Mouse (Mus musculus) limb, embryonic 14.5 days (tissue): ENCODE results near the gene Bicc1. TPM values are rescaled to one million over a fixed set of nuclear protein-coding genes. Genes with fewer than 3 reads are reported as not detected.

Source experiments
- ATAC-seq: fragments of 200-750 bp; cut with Nextera tagmentation; 2 replicates; pipeline ENCODE4 v1.8.0; 2017; ENCODE audit warnings: low read depth, moderate number of reproducible peaks, moderate TSS enrichment; ENCODE audit not compliant: low FRiP score
- DNase-seq: peaks from one replicate; pipeline ENCODE4 v3.0.0-alpha.2; 2015; ENCODE audit warnings: low spot score
- H3K27ac ChIP-seq: fragments of 300-500 bp; sonication (generic); replicated peaks from 2 replicates; pipeline ENCODE4 v1.5.1; 2014; ENCODE audit warnings: low read depth, mild to moderate bottlenecking, low read length, moderate library complexity, mixed read lengths
- H3K27me3 ChIP-seq: fragments of 300-500 bp; sonication (generic); 2 replicates; pipeline ENCODE4 v1.6.1; 2014; ENCODE audit warnings: low read length, mixed read lengths; ENCODE audit not compliant: control insufficient read depth, insufficient read depth
- H3K36me3 ChIP-seq: fragments of 300-500 bp; sonication (generic); 2 replicates; pipeline ENCODE4 v1.6.1; 2014; ENCODE audit warnings: mild to moderate bottlenecking, low read length, moderate library complexity, mixed read lengths; ENCODE audit not compliant: control insufficient read depth, insufficient read depth
- H3K4me1 ChIP-seq: fragments of 300-500 bp; sonication (generic); 2 replicates; pipeline ENCODE4 v1.6.1; 2014; ENCODE audit warnings: antibody characterized with exemption, low read length, mixed read lengths; ENCODE audit not compliant: control insufficient read depth, insufficient read depth
- H3K4me2 ChIP-seq: fragments of 300-500 bp; sonication (generic); replicated peaks from 2 replicates; pipeline ENCODE4 v1.6.1; 2014; ENCODE audit warnings: low read depth, mild to moderate bottlenecking, low read length, moderate library complexity; ENCODE audit not compliant: severe bottlenecking
- H3K4me3 ChIP-seq: fragments of 300-500 bp; sonication (generic); replicated peaks from 2 replicates; pipeline ENCODE4 v1.5.1; 2014; ENCODE audit warnings: low read length
- H3K9ac ChIP-seq: fragments of 300-500 bp; sonication (generic); 2 replicates; pipeline ENCODE4 v1.6.1; 2014; ENCODE audit warnings: mild to moderate bottlenecking, low read depth, low read length, moderate library complexity; ENCODE audit not compliant: severe bottlenecking
- H3K9me3 ChIP-seq: fragments of 300-500 bp; sonication (generic); 2 replicates; pipeline ENCODE4 v1.6.1; 2016; ENCODE audit warnings: low read length; ENCODE audit not compliant: control insufficient read depth
- POLR2A ChIP-seq: fragments of 200-500 bp; IDR thresholded peaks from 2 replicates; pipeline ENCODE4 v1.8.0; 2012; ENCODE audit warnings: inconsistent platforms, mild to moderate bottlenecking, moderate library complexity, borderline replicate concordance; ENCODE audit not compliant: insufficient read depth, insufficient read length; ENCODE audit errors: extremely low read depth
- WGBS: fragments of 180-500 bp; shearing (Covaris S2); extraction: QIAGEN DNeasy Blood & Tissue Kit; methylation state at CpG from one replicate; pipeline ENCODE4 v1.1.7; 2014; 5-methylcytosine and 5-hydroxymethylcytosine counted together
- polyA plus RNA-seq, 2 experiments: library from polyadenylated mRNA; depleted of rRNA in 1 of 2; stranded (reverse) in 1 of 2; unstranded in 1 of 2; fragments of >200 nt; fragmentation: Nextera tagmentation in 1 of 2; extraction: Ambion mirVana in 1 of 2; gene quantifications; 2 replicates each; pipeline versions ENCODE4 v1.2.1 to v1.2.3; 2012 to 2014

Bicc1 gene
- polyA plus RNA-seq, 2 experiments: 38.8 to 50.5 TPM

DNA sequence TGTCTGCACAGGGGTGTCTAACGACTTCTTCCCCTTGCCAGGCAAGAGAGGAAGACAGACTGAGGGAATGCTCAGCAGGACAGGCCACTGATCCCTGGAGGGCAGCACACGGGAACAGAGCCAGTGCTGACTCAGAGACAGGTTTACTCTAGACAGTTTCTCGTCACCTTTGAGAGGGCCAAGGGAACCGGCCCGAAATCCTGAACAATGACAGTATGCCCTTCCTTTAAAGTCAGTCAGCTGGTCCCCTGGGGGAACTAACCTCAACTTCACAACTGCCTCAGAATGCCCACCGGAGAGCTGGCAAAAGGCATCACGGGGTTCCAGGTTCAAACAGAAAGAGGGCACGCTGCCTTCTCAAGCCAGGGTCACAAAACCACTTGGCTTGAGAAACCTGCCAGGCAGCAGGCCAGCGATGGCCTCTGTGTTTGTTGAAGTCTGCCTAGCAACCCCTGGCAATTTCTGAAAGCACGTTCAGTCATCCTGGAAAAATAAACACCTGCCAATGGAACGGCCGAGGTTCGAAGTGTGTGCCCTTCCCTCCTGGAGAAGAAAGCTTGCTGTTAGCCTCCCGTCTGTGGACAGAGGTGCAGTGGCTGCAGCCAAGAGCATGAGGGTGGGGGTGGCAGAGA is 100.8 kb downstream of the Bicc1 start:
- Histone ChIP-seq H3K27me3 (no peaks in the 10 kb centered on the region), H3K9me3 (no peaks in the 10 kb centered on the region), H3K36me3 (no peaks in the 10 kb centered on the region), H3K4me3 (no peak overlapping the region), H3K27ac (0 out of 2 replicates have a peak overlapping the region, but pooled peaks have one; percentile 5), H3K9ac (no peak overlapping the region), H3K4me2 (no peak overlapping the region), H3K4me1 (peaks cover 36% of the 10 kb centered on the region)
- 25% methylated on average over 14 of the region's 14 CpGs for WGBS
- peak; percentile 58 for DNase-seq
- TF ChIP-seq POLR2A: no peak
- no peak for ATAC-seq

GRCm38 (mm10) chr10:71058070-71058469 is 101.4 kb downstream of the Bicc1 start:
- TF ChIP-seq POLR2A: no peak
- Histone ChIP-seq H3K36me3 (no peaks in the 10 kb centered on the region), H3K4me2 (no peak overlapping the region), H3K9ac (no peak overlapping the region), H3K27ac (no peak overlapping the region), H3K9me3 (no peaks in the 10 kb centered on the region), H3K27me3 (no peaks in the 10 kb centered on the region), H3K4me1 (peaks cover 36% of the 10 kb centered on the region), H3K4me3 (no peak overlapping the region)
- ATAC-seq: no peak
- no peak for DNase-seq
- 87% methylated on average over 5 of the region's 5 CpGs for WGBS

DNA sequence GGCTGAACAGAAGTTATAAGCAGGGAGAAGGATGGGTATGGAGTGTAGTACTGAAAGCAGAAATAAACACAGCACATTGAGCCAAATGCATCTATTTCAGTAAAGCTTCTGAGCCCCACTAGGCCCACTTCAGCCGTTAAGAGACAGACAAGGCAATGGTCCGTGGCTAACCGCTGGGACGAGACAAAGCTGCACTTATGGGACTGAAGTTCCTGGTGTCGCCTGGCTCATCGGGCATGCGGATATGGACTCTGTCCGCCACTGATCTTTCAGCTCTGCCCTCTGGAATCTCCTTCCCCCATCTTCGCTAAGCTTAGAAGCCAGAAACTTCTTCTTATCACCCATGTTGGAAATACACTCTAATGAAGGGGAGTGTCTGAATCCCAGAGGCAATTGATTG is 106.8 kb downstream of the Bicc1 start:
- WGBS: 80% methylated on average over 9 of the region's 9 CpGs
- H3K9me3 ChIP-seq: no peaks in the 10 kb centered on the region
- H3K27ac ChIP-seq: no peak overlapping the region
- no peaks in the 10 kb centered on the region for H3K27me3 ChIP-seq
- no peak overlapping the region for H3K4me2 ChIP-seq
- DNase-seq: no peak
- H3K36me3 ChIP-seq: no peaks in the 10 kb centered on the region
- H3K4me3 ChIP-seq: no peak overlapping the region
- ATAC-seq: no peak
- no peak for TF ChIP-seq POLR2A
- H3K4me1 ChIP-seq: peaks cover 26% of the 10 kb centered on the region
- H3K9ac ChIP-seq: no peak overlapping the region

DNA sequence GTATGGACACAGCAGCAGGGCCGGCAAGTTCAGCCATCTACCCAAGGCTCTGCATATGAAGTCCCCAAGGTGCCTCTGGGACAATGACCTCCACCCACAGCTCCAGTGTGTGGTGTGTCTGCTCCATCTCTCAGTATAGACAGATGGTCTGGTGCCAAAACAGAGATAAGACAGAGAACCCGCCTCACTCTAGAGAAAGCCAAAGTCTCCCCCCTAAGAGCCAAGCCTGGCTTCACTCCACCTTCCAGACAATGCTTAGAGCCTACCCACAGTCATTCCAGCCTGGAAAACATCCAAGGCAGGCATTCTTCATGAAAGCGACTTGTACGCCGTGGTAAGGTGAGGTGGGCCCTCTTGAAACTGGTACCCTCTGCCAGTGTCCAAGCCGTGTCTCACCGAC is 107.3 kb downstream of the Bicc1 start:
- H3K36me3 ChIP-seq: no peaks in the 10 kb centered on the region
- no peaks in the 10 kb centered on the region for H3K9me3 ChIP-seq
- no peak for TF ChIP-seq POLR2A
- DNase-seq: no peak
- H3K4me1 ChIP-seq: peaks cover 21% of the 10 kb centered on the region
- H3K9ac ChIP-seq: no peak overlapping the region
- no peaks in the 10 kb centered on the region for H3K27me3 ChIP-seq
- ATAC-seq: no peak
- H3K4me3 ChIP-seq: no peak overlapping the region
- no peak overlapping the region for H3K4me2 ChIP-seq
- 0 out of 2 replicates have a peak overlapping the region, but pooled peaks have one; percentile 15 for H3K27ac ChIP-seq
- WGBS: 58% methylated on average over 7 of the region's 7 CpGs

GRCm38 (mm10) chr10:71050722-71051333 is 108.7 kb downstream of the Bicc1 start:
- TF ChIP-seq POLR2A: no peak
- Histone ChIP-seq H3K4me1 (peaks cover 18% of the 10 kb centered on the region), H3K4me3 (no peak overlapping the region), H3K27me3 (no peaks in the 10 kb centered on the region), H3K4me2 (no peak overlapping the region), H3K9me3 (no peaks in the 10 kb centered on the region), H3K9ac (no peak overlapping the region), H3K36me3 (no peaks in the 10 kb centered on the region), H3K27ac (no peak overlapping the region)
- ATAC-seq (no peak), DNase-seq (no peak)
- WGBS: 74% methylated on average over 10 of the region's 10 CpGs
